Mouse (Mus musculus): ENCODE data around the gene Slc25a28. TPM values are rescaled to one million over a fixed set of nuclear protein-coding genes. Genes with fewer than 3 reads are reported as not detected.

Gene Slc25a28
- polyA plus RNA-seq (2015; fragmentation: Nextera tagmentation; extraction: Ambion mirVana) = 14.0 and 15.9 TPM in 2 replicates

GRCm38 (mm10) chr19:43674730-43675524 lies at the start of gene Slc25a28:
Gene Slc25a28, minus strand, starts transcription at chr19:43674881.
- peak; percentile 98 for ATAC-seq (ENCODE audit: low read depth)
- Histone ChIP-seq H3K27ac (replicated peaks) (peak within 1 kb of the TSS; percentile 96), H3K9ac (peak within 1 kb of the TSS; percentile 94), H3K9me3 (no peaks in the 10 kb centered on the region), H3K4me2 (peak within 1 kb of the TSS; percentile 83), H3K4me3 (peak within 1 kb of the TSS; percentile 92), H3K27me3 (no peaks in the 10 kb centered on the region), H3K4me1 (replicated peaks) (peaks cover 36% of the 10 kb centered on the region), H3K36me3 (no peaks in the 10 kb centered on the region)
- under 1% methylated on average over 79 of the region's 79 CpGs for WGBS

- Histone ChIP-seq H3K27ac (replicated peaks) (no peak overlapping the region), H3K9me3 (no peaks in the 10 kb centered on the region), H3K9ac (no peak overlapping the region), H3K4me1 (replicated peaks) (no peaks in the 10 kb centered on the region), H3K4me2 (no peak overlapping the region), H3K27me3 (no peaks in the 10 kb centered on the region), H3K36me3 (peaks cover 82% of the 10 kb centered on the region), H3K4me3 (no peak overlapping the region)
- 91% methylated on average over 20 of the region's 20 CpGs for WGBS
- ATAC-seq (ENCODE audit: low read depth) = no peak
These were observed 49.5 kb upstream of the Slc25a28 start for GRCm38 (mm10) chr19:43724194-43724593.

- 90% methylated on average over 10 of the region's 10 CpGs for WGBS
- ATAC-seq (ENCODE audit: low read depth) = no peak
These were observed 48.8 kb upstream of the Slc25a28 start for GRCm38 (mm10) chr19:43723501-43723900.

GRCm38 (mm10) chr19:43722891-43723290 lies 48.2 kb upstream of the Slc25a28 start:
- no peaks in the 10 kb centered on the region for H3K27me3 ChIP-seq
- H3K4me2 ChIP-seq = no peak overlapping the region
- no peaks in the 10 kb centered on the region for H3K4me1 ChIP-seq (replicated peaks)
- no peaks in the 10 kb centered on the region for H3K9me3 ChIP-seq
- H3K4me3 ChIP-seq = no peak overlapping the region
- no peak overlapping the region for H3K27ac ChIP-seq (replicated peaks)
- H3K9ac ChIP-seq = no peak overlapping the region
- ATAC-seq (ENCODE audit: low read depth) = no peak
- peaks cover 82% of the 10 kb centered on the region for H3K36me3 ChIP-seq
- WGBS = 89% methylated on average over 8 of the region's 8 CpGs

More at GRCm38 (mm10) chr19:43723501-43723900, 48.8 kb upstream of the Slc25a28 start:
- Histone ChIP-seq H3K27ac (replicated peaks) (no peak overlapping the region), H3K4me1 (replicated peaks) (no peaks in the 10 kb centered on the region), H3K4me2 (no peak overlapping the region), H3K4me3 (no peak overlapping the region), H3K9me3 (no peaks in the 10 kb centered on the region), H3K9ac (no peak overlapping the region), H3K36me3 (peaks cover 82% of the 10 kb centered on the region), H3K27me3 (no peaks in the 10 kb centered on the region)

GRCm38 (mm10) chr19:43720061-43720460 lies 45.4 kb upstream of the Slc25a28 start:
- no peaks in the 10 kb centered on the region for H3K4me1 ChIP-seq (replicated peaks)
- WGBS = 94% methylated on average over 11 of the region's 11 CpGs
- no peak overlapping the region for H3K4me3 ChIP-seq
- no peak for ATAC-seq (ENCODE audit: low read depth)
- no peak overlapping the region for H3K27ac ChIP-seq (replicated peaks)
- peaks cover 66% of the 10 kb centered on the region for H3K36me3 ChIP-seq
- no peak overlapping the region for H3K4me2 ChIP-seq
- no peaks in the 10 kb centered on the region for H3K27me3 ChIP-seq
- no peak overlapping the region for H3K9ac ChIP-seq
- no peaks in the 10 kb centered on the region for H3K9me3 ChIP-seq

GRCm38 (mm10) chr19:43711971-43712370 lies 37.3 kb upstream of the Slc25a28 start:
- H3K4me1 ChIP-seq (replicated peaks) = peaks cover 7% of the 10 kb centered on the region; the same call in 1 of the 2 replicates
- H3K36me3 ChIP-seq = peaks cover 33% of the 10 kb centered on the region
- no peak overlapping the region for H3K4me2 ChIP-seq
- no peak for ATAC-seq (ENCODE audit: low read depth)
- no peaks in the 10 kb centered on the region for H3K9me3 ChIP-seq
- no peak overlapping the region for H3K9ac ChIP-seq
- no peak overlapping the region for H3K4me3 ChIP-seq
- no peaks in the 10 kb centered on the region for H3K27me3 ChIP-seq
- H3K27ac ChIP-seq (replicated peaks) = no peak overlapping the region
- 77% methylated on average over 5 of the region's 5 CpGs for WGBS

GRCm38 (mm10) chr19:43711159-43711916 lies 36.7 kb upstream of the Slc25a28 start:
- ATAC-seq (ENCODE audit: low read depth) = no peak
- 55% methylated on average over 22 of the region's 22 CpGs for WGBS

GRCm38 (mm10) chr19:43709317-43709716 lies 34.6 kb upstream of the Slc25a28 start:
- H3K36me3 ChIP-seq = peaks cover 56% of the 10 kb centered on the region
- WGBS = 59% methylated on average over 8 of the region's 8 CpGs
- H3K27ac ChIP-seq (replicated peaks) = no peak overlapping the region
- H3K9ac ChIP-seq = no peak overlapping the region
- no peaks in the 10 kb centered on the region for H3K27me3 ChIP-seq
- H3K4me2 ChIP-seq = no peak overlapping the region
- peaks cover 7% of the 10 kb centered on the region; the same call in 1 of the 2 replicates for H3K4me1 ChIP-seq (replicated peaks)
- ATAC-seq (ENCODE audit: low read depth) = no peak
- H3K4me3 ChIP-seq = no peak overlapping the region
- H3K9me3 ChIP-seq = no peaks in the 10 kb centered on the region

More at GRCm38 (mm10) chr19:43711159-43711916, 36.7 kb upstream of the Slc25a28 start:
- peaks cover 40% of the 10 kb centered on the region for H3K36me3 ChIP-seq
- no peaks in the 10 kb centered on the region for H3K9me3 ChIP-seq
- no peak overlapping the region for H3K4me3 ChIP-seq
- no peaks in the 10 kb centered on the region for H3K27me3 ChIP-seq
- no peak overlapping the region for H3K9ac ChIP-seq
- peaks cover 7% of the 10 kb centered on the region; the same call in 1 of the 2 replicates for H3K4me1 ChIP-seq (replicated peaks)
- no peak overlapping the region for H3K27ac ChIP-seq (replicated peaks)
- H3K4me2 ChIP-seq = no peak overlapping the region

- Histone ChIP-seq H3K9ac (no peak overlapping the region), H3K4me2 (no peak overlapping the region), H3K9me3 (no peaks in the 10 kb centered on the region), H3K27ac (replicated peaks) (no peak overlapping the region), H3K36me3 (peaks cover 62% of the 10 kb centered on the region), H3K4me3 (no peak overlapping the region), H3K4me1 (replicated peaks) (peaks cover 7% of the 10 kb centered on the region; the same call in 1 of the 2 replicates), H3K27me3 (no peaks in the 10 kb centered on the region)
- 96% methylated on average over 7 of the region's 7 CpGs for whole genome bisulfite sequencing
- ATAC-seq (ENCODE audit: low read depth) = no peak
These were observed 33.5 kb upstream of the Slc25a28 start for GRCm38 (mm10) chr19:43708206-43708605.

- peaks cover 81% of the 10 kb centered on the region for H3K36me3 ChIP-seq
- H3K9ac ChIP-seq = no peak overlapping the region
- H3K27ac ChIP-seq (replicated peaks) = no peak overlapping the region
- H3K27me3 ChIP-seq = no peaks in the 10 kb centered on the region
- H3K4me3 ChIP-seq = no peak overlapping the region
- H3K9me3 ChIP-seq = no peaks in the 10 kb centered on the region
- H3K4me1 ChIP-seq (replicated peaks) = peaks cover 7% of the 10 kb centered on the region; the same call in 1 of the 2 replicates
- WGBS = 92% methylated on average over 17 of the region's 17 CpGs
- no peak overlapping the region for H3K4me2 ChIP-seq
- no peak for ATAC-seq (ENCODE audit: low read depth)
These were observed 30.3 kb upstream of the Slc25a28 start for GRCm38 (mm10) chr19:43704787-43705497.

GRCm38 (mm10) chr19:43704211-43704610 lies 29.5 kb upstream of the Slc25a28 start:
- no peak overlapping the region for H3K4me2 ChIP-seq
- 93% methylated on average over 11 of the region's 11 CpGs for WGBS

More at GRCm38 (mm10) chr19:43704211-43704610, 29.5 kb upstream of the Slc25a28 start:
- H3K9me3 ChIP-seq = no peaks in the 10 kb centered on the region
- H3K4me1 ChIP-seq (replicated peaks) = peaks cover 4% of the 10 kb centered on the region; the same call in 1 of the 2 replicates
- peaks cover 85% of the 10 kb centered on the region for H3K36me3 ChIP-seq
- H3K4me3 ChIP-seq = no peak overlapping the region
- no peaks in the 10 kb centered on the region for H3K27me3 ChIP-seq
- ATAC-seq (ENCODE audit: low read depth) = no peak
- H3K9ac ChIP-seq = no peak overlapping the region
- H3K27ac ChIP-seq (replicated peaks) = no peak overlapping the region
